Mouse (Mus musculus) ES-Bruce4 (cell line): ENCODE data around the gene Tssk4. TPM values are rescaled to one million over a fixed set of nuclear protein-coding genes. Genes with fewer than 3 reads are reported as not detected.
A peak's percentile ranks its signal among the peaks of the same experiment; 100 is the strongest.

Source experiments
- H3K27ac ChIP-seq: 2 replicates; pipeline ENCODE4 v1.5.1; 2012; ENCODE audit warnings: low read length, inconsistent platforms; ENCODE audit not compliant: insufficient read depth
- H3K27me3 ChIP-seq: 2 replicates; pipeline ENCODE4 v1.6.1; 2012; ENCODE audit warnings: mild to moderate bottlenecking, low read length, inconsistent platforms; ENCODE audit not compliant: control insufficient read depth, poor library complexity, insufficient read depth, severe bottlenecking
- H3K36me3 ChIP-seq: 2 replicates; pipeline ENCODE4 v1.6.1; 2012; ENCODE audit warnings: inconsistent platforms, mild to moderate bottlenecking, low read length, moderate library complexity; ENCODE audit not compliant: control insufficient read depth, poor library complexity, insufficient read depth, severe bottlenecking
- H3K4me1 ChIP-seq: one replicate; pipeline ENCODE4 v1.8.1; 2011; ENCODE audit warnings: low read length; ENCODE audit not compliant: control insufficient read depth, insufficient read depth
- H3K4me3 ChIP-seq: 2 replicates; pipeline ENCODE4 v1.5.1; 2011; ENCODE audit warnings: low read depth, mild to moderate bottlenecking, low read length
- H3K9ac ChIP-seq: 2 replicates; pipeline ENCODE4 v1.6.1; 2012; ENCODE audit warnings: low read depth, mild to moderate bottlenecking, inconsistent platforms; ENCODE audit not compliant: poor library complexity, severe bottlenecking
- H3K9me3 ChIP-seq: replicated peaks from 2 replicates; pipeline ENCODE4 v1.6.1; 2012; ENCODE audit warnings: mild to moderate bottlenecking, low read length, inconsistent platforms; ENCODE audit not compliant: control insufficient read depth, poor library complexity, insufficient read depth, severe bottlenecking
- CTCF ChIP-seq: IDR thresholded peaks from one replicate; pipeline ENCODE4 v1.8.1; 2011; ENCODE audit warnings: low read depth, low read length
- EP300 ChIP-seq: IDR thresholded peaks from 2 replicates; pipeline ENCODE4 v1.6.1; 2011; ENCODE audit warnings: low read depth, low read length; ENCODE audit not compliant: insufficient read depth
- POLR2A ChIP-seq: IDR thresholded peaks from one replicate; pipeline ENCODE4 v1.8.1; 2011; ENCODE audit warnings: low read length; ENCODE audit not compliant: insufficient read depth
- polyA plus RNA-seq: library from polyadenylated mRNA; stranded (reverse); fragments of >200 nt; gene quantifications from 2 replicates; pipeline ENCODE4 v1.2.4, GENCODE M21; 2011; ENCODE audit warnings: low read depth; ENCODE audit not compliant: missing spikeins, insufficient read depth, insufficient read length

Tssk4 gene
- polyA plus RNA-seq, 1 experiment: not detected

- Histone ChIP-seq H3K27ac (no peak overlapping the region), H3K36me3 (peaks cover 8% of the 10 kb centered on the region), H3K27me3 (no peaks in the 10 kb centered on the region), H3K4me3 (no peak overlapping the region), H3K9me3 (no peaks in the 10 kb centered on the region), H3K9ac (no peak overlapping the region), H3K4me1 (no peaks in the 10 kb centered on the region)
- no peak for TF ChIP-seq POLR2A
- no peak for TF ChIP-seq EP300
- no peak for TF ChIP-seq CTCF
These were observed 7.0 kb downstream of the Tssk4 start for GRCm38 (mm10) chr14:55656935-55657334.

DNA sequence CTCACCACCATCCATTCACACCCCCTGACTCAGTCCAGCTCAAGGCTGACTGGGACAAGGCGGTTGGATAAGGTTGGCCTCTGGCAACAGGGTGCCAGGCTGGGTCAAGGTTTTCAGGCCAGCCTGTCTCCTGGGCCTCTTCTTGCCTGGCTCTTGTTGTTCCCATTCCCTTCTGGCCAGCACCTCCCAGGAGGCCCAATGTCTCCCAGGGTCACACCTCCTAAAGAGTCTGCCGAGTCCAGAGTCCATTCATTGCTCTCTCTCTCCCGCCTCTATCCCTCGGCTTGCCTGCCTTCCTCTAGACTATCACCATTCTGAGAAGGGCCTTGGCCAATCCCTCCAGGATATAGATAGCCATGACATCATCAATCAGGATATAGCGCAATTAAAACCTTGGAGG is 8.0 kb downstream of the Tssk4 start:
- no peak overlapping the region for H3K27ac ChIP-seq
- H3K4me1 ChIP-seq: no peaks in the 10 kb centered on the region
- TF ChIP-seq POLR2A (no peak), EP300 (no peak), CTCF (no peak)
- H3K9ac ChIP-seq: no peak overlapping the region
- no peak overlapping the region for H3K4me3 ChIP-seq
- no peaks in the 10 kb centered on the region for H3K9me3 ChIP-seq
- peaks cover 12% of the 10 kb centered on the region for H3K36me3 ChIP-seq
- H3K27me3 ChIP-seq: no peaks in the 10 kb centered on the region

- H3K4me1 ChIP-seq: no peaks in the 10 kb centered on the region
- H3K9me3 ChIP-seq: no peaks in the 10 kb centered on the region
- no peaks in the 10 kb centered on the region for H3K27me3 ChIP-seq
- peak within 1 kb of the TSS; percentile 5; the same call in 1 of the 2 replicates for H3K27ac ChIP-seq
- H3K4me3 ChIP-seq: peak within 1 kb of the TSS; percentile 99
- TF ChIP-seq POLR2A: no peak
- TF ChIP-seq CTCF: peak; percentile 51
- H3K9ac ChIP-seq: peak within 1 kb of the TSS; percentile 86
- H3K36me3 ChIP-seq: peaks cover 22% of the 10 kb centered on the region
These were observed 10.1 kb downstream of the Tssk4 start, which contains the start of gene Mdp1 for GRCm38 (mm10) chr14:55659960-55660573. Mdp1 (minus strand) TSS chr14:55660508.

DNA sequence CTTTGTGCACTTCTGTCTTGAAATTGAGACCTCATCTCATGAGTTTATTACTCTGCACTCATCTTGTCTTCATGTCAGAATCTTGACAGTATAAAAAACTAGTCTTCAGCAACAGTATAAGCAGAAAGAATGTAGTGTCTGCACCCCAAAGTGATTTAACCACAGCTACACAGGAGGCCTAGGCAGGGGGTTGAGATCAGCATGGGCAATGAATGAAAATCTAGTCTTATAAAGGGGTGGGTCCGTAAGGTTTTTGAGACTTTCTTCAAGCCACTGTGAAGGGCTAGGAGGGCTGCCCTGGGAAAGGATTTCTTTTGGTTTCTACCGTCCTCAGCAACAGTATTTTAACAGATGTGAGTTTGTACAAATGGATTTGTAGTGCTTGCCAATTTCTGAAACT is 10.7 kb downstream of the Tssk4 start:
- H3K4me3 ChIP-seq: no peak overlapping the region
- H3K9ac ChIP-seq: no peak overlapping the region
- H3K9me3 ChIP-seq: no peaks in the 10 kb centered on the region
- H3K36me3 ChIP-seq: peaks cover 22% of the 10 kb centered on the region
- no peak overlapping the region for H3K27ac ChIP-seq
- H3K27me3 ChIP-seq: no peaks in the 10 kb centered on the region
- TF ChIP-seq CTCF: no peak
- no peak for TF ChIP-seq POLR2A
- no peaks in the 10 kb centered on the region for H3K4me1 ChIP-seq

DNA sequence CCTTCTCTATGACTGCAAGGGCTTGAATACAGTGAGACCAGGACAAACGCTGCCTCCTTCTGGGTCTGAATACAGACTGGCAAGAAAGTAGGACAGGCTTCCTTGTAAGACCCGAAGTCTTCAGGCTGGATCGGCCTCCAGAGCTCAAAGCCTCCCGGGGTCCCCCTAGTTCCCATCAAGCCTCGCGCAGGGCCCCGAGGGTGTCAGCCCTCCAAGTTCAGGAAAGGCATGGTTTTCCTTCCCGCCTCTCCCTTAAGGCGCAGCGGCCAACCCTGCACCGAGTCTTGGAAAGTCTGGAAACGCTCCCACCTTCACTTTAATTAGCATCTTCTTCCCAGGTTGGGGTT is 21.5 kb downstream of the Tssk4 start:
- Histone ChIP-seq H3K9me3 (no peaks in the 10 kb centered on the region), H3K9ac (peak overlapping the region; percentile 55), H3K27ac (peak overlapping the region; percentile 31; the same call in 1 of the 2 replicates), H3K4me3 (peak overlapping the region; percentile 89), H3K4me1 (no peaks in the 10 kb centered on the region), H3K36me3 (peaks cover 31% of the 10 kb centered on the region), H3K27me3 (no peaks in the 10 kb centered on the region)
- no peak for TF ChIP-seq POLR2A
- TF ChIP-seq EP300: no peak
- TF ChIP-seq CTCF: no peak

- Histone ChIP-seq H3K4me1 (no peaks in the 10 kb centered on the region), H3K9me3 (no peaks in the 10 kb centered on the region), H3K36me3 (peaks cover 33% of the 10 kb centered on the region), H3K27me3 (no peaks in the 10 kb centered on the region), H3K4me3 (peak within 1 kb of the TSS; percentile 89), H3K9ac (peak within 1 kb of the TSS; percentile 68), H3K27ac (peak within 1 kb of the TSS; percentile 74)
- TF ChIP-seq POLR2A (peak; percentile 41), EP300 (0 out of 2 replicates have a peak, but pooled peaks have one; percentile 30), CTCF (no peak)
These were observed 22.1 kb downstream of the Tssk4 start, which contains the start of the genes Gmpr2 and Nedd8 for GRCm38 (mm10) chr14:55671833-55672740. Gmpr2 (plus strand) TSS chr14:55671941. Nedd8 (minus strand) TSS chr14:55672124.
